Mouse (Mus musculus) cortical plate, adult 2 months (tissue): ENCODE data around the gene Lyz1.

Source experiments
- CTCF ChIP-seq: fragments of 200-500 bp; IDR thresholded peaks from 2 replicates; pipeline ENCODE4 v1.5.1; 2011; ENCODE audit warnings: mild to moderate bottlenecking, control low read depth, low read length; ENCODE audit not compliant: insufficient read depth; ENCODE audit errors: extremely low read depth
- POLR2A ChIP-seq: fragments of 200-500 bp; IDR thresholded peaks from 2 replicates; pipeline ENCODE4 v1.6.1; 2011; ENCODE audit warnings: mild to moderate bottlenecking, low read length, control low read depth; ENCODE audit not compliant: insufficient read depth; ENCODE audit errors: extremely low read depth

DNA sequence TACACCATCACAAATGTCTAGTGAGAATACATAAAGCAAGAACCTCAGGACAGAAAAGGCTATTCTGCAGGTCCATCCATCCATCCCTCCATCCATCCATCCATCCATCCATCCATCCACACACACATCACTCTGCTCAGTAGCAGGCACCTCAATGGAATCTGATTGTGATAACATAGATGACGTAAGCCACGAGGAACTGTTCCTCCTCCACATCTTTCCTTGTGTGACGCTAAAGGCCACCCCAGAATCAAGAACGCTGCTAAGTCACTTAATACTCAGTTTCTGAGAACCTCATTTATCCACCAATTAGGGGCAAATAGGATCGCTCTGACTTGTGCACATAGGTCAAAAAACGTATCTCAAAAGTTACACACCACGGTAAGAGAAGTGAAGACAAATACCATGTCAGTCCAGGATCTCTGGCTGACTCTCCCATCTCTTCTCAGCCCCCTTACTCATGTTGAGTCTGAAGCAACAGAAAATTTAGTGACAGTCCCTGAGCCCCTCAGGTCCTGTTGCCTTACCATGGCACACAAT lies 11.2 kb downstream of the Lyz1 start:
- no peak for TF ChIP-seq CTCF
- no peak for TF ChIP-seq POLR2A
